Mouse (Mus musculus) ES-CJ7 (cell line): Measurements from ENCODE around the gene Strbp.

Source experiments
- DNase-seq: peaks from one replicate; pipeline ENCODE4 v3.0.0; 2011; ENCODE audit warnings: low read depth, low spot score

Gene Strbp

DNA sequence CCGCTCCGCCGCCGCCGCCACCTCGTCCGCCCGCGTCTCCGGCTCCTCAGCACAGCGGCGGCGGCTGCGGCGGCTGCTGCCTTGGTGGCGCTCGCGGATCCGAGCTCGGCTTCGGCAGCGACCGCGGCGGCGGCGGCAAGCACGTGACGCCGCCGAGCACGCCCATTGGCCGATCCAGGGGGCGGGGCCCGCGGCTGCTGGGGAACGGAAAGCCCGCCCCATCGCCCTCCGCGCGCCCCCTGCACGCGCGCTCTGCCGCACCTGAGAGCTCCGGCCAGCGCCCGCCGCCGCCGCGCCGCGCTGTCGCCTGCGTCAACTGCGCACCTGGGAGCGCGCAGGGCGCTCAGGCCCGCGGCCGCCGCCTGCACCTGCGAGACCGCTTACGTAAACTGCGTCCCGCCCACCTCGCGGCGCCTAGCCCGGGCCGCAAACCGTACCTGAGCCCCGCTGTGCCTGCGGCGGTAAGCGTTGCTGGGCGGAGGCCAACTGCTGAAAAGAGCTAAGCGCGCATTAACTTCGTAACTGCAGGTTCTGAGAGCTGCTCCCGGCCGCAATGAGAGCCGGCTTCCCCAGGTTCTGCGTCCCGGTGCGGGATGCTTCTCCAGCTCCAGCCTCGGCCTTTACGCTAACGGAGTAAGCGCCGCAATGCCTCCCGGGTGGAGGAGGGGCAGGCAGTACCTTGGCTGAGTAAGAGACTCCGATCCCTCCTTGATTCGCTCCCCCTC is at the start of gene Strbp:
TSS of gene Strbp (minus strand) at position 630 of the 725 bp plus-strand sequence.
- peak; percentile 92 for DNase-seq

DNA sequence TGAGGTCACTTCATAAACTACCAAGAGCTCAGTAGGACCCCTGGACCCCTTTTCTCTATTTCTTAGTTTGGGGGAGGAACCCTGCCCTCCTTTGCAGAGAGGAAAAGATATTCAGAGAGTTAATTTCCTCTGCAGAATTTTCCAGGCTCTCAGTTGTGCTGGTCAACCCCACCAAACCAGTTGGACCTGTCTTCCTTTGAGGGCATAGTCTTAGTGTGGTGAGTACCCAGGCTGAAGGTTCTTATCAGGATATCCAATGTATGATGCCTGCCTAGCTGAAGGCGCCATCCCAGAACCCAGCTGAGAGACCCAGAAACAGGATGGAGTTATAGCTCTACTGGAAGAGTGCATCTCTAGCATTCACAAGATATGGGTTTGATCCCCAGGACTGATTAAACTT is 47.5 kb upstream of the Strbp start:
- DNase-seq = no peak

DNA sequence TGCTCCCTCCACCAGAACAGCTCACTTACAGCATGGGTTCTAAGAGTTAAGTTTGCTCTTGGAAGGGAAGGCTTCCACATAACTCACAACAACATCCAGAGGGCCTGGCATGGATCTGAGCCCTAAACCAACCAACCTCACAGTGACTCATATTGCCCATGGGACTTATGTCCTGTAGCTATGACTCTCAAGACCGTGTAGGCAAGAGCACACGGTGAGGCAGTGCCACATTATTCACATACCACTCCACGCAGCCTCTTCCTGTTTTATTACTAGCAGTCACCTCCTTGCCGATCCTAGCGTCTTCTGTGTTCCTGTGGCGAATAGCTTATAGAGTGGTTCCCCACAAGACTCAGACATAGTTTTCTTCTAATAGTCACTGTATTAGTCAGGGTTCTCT is 45.7 kb upstream of the Strbp start:
- no peak for DNase-seq

DNA sequence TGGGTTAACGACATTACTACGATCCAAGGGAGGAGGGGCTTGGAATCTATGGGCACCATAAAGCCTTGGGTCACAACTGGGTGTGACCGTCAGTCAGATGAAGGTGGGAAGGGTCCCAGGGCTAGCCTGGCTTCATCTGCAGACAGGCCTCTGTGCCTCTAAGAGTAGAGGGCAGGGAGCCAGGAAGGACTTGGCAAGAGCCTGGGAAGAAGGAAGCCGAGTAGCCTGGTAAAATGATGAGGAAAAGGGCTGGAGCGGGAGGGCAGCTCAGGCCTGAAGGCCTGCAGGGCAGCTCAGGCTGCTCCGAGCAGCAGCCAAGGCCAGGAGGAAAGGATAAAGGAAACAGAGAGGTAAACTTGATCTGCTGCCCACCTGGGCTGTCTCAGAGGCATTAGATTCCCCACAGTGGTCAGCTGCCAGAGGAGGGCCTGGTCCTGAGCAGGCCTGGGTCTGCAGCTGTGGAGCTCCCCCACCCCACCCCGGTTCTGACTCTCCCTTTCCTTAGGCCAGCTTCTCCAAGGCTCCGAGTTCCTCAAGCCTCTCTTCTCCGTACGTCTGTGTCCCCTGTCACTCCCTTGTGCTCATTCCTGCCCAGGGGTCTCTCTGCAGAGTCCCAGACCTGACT is 44.9 kb upstream of the Strbp start:
- no peak for DNase-seq

DNA sequence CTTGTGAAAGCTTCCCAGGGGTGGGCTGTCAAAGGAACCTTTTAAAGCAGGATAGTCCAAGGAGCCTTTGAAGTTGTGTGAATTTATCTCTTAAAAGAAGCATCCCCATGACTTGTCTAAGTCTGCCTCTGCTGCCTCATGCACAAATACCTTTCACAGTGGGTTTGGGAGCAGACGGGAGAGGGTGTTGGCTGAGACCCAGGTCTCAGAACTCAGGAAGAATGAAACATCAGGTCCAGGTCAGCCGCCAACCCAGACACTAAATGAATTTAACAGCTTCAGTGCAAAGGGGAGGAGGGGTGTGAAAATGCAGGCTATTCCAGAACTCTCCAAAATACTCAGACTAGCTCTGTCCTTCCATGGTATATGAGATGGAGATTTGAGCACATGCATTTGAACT is 44.2 kb upstream of the Strbp start:
- no peak for DNase-seq

DNA sequence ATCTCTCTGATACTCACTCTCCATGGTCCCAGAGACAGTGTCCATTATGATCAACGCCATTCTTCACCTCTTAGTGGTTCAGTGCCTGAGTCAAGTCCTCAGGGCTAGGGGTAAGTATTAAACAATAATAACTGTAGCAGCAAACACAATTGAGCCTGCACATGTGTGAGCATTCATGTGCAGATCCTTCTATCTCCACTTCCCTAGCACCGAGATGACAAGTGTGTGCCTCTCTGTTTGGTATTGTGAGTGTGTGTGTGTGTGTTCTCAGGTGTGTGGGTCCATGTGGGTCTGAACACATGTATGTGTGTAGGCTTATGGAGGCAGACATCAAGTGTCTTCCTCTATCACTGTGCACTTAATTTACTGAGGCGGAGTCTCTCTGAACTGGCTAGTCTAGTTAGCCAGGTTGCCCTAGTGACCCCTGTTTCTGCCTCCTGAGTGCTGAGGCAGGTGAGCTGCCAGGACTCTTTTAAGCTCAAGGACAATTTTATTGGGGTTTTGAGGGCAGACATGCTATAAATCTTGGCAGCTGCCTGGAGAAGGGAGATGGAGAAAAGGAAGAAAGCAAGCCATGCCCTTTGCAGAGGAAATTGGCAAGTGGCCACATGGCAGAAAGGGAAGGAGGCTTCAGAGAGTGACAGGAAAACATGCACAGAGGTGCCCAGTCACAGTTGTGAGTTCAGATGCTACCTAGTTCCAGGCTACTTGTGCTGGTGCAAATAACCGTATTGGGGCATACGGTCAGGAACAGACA is 42.8 kb upstream of the Strbp start:
- no peak for DNase-seq

DNA sequence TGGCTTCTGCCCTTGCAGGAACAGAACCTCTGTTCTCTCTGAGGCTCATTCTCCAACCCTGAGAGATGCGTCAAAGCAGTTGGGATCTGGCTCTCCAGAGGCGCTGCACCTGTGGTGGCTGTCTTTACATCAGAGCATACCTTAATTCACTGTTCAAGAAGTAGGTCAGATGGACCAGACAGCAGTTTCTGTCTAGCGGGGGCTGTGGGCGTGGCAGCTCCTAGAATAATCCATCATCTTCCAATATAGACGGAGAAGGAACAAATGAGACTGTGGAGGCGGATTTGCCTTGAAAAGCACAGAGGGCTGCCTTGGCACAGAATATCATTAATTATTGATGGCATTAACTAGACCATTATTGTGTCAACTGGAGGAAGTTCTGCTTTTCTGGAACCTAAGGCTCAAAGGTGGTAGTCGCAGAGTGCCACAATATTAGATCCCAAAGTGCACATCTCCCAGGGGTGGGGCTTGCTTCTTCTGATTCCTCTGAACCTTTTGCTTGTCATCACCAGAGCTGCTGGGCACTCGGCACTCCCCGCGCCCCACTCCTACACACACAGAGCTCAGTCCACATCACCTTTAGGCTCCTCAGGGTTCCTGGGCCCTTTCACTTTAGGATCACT is 41.2 kb upstream of the Strbp start:
- no peak for DNase-seq

DNA sequence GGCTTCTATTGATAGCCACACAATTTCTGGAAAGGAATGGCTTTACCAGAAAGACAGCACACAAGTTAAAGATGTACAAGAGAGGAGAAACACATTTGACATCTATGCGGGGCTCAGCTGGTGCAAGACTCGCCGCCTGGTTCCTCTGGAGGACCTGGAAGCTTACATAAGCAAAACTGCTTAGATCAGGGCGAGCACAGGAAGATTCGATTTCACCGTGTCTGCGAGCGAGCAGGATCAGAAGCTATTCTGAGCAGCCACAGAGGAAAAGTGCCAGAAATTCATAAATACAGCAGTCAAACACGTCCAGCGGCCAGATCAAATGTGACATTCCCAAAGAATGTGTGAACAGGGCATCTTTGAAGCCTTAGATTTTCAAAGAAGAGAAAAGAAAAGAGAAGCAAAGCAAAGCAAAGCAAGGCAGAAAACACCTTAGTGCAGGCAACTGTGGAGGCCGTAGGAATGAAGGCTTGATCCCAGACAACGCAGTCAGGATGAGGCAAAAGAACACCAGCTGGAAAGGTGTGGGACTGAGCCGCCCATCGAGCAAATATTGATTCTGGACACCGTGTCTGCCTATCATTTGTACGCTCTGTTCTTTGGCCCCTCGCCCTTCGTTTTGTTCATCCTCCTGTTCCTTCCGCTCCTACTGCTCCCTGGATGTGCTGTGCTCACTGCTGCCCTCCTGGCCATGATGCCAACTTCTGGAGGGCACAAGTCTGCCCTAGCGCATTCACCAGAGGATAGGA is 38.3 kb upstream of the Strbp start:
- DNase-seq = no peak

DNA sequence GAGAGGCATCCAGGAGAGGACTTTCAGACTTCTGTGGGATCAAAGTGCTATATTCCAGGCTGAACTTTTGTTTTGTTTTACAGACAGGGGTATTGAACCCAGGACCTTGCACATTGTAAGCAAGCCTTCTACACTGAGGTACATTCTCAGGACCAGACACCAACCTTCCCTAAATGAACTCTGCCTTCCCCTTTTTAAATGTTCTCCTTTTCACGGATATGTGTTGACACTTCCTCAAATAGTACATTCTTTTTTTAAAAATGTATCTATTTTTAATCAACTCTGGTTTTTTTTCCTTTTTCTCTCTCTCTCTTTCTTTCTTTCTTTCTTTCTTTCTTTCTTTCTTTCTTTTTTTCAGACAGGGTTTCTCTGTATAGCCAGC is 32.1 kb upstream of the Strbp start:
- no peak for DNase-seq

DNA sequence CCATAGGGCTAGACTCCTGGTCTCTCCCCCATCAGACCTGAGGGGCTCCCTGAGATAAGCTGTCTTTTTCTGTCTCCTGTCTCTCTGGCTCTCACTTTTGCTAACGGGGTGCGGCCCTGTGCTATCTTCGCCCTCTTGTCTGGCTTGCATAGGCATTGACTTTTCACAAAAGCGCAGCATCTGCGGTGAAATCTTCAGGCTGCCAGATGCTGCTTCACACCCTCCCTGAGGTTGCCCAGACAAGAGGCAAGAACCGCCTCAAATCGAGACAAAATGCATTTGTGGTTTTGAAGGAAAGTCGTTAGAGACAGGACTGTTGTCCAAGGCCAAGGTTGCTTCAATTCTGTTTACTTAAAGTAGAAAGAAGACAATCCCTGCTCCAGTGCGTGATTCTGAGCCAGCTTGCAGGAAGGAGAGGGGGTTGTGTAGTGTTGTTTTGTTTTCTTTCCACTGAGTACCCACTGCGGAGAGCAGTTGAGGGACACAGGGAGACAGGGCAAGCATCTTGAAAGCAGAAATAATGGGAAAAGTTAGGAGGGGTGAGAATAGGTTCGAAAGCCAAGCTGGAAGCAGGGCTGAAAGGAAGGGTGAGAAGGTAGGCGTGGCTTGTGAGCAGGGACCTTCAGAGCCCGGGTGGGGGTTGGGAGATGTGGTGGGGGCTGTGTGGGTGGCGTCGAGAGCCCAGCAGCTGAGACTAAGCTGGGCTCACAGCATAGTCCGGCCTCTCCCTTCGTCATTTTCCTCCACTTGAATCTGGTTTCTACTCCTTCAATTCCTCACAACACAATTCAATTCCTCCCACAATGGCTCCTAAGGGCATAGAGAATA is 31.5 kb upstream of the Strbp start:
- DNase-seq = peak; percentile 37

DNA sequence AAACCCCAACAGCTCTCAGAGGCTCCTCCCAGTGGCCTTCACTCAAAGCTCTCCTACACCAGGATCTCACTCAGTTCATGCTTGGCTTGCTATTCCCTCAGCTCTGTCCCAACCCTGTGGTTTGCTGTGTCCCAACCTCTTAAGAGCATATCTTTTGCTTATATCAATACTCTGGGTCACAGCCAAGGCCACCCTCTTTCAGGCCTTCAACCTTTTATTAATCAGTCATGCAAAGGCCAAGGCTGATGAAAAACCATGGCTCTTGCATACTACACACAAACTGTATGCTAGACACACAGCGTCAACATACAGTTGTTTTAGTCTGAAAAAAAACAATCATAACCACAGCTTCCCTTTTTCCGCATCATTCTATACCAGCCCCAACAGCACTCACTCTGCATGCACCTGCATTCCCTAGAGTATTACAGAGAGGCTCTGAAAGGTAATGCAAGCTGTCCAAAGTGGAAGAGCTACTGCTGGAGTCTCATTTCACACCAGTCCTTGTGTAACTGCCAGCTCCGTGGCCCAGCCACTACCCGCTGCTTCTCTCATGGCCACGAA is 27.7 kb upstream of the Strbp start:
- no peak for DNase-seq

DNA sequence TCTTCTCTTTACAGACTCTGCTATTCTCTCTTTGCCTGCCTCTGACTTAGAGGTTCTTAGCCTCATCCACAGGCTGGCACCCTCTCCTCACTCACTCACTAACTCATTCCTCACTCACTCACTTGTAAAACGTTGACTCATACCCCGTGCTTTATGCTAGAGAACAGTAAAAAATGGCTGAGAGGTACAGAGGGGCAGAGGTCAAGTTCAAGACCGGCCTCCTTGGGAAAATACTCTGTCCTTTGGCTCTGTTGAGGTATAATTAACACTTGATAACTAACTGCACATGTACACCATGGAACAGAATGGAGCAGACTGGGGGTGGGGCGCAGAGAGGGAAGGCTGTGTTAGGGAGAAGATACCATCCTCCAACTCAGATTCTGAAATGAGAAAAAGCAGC is 20.6 kb upstream of the Strbp start:
- no peak for DNase-seq

DNA sequence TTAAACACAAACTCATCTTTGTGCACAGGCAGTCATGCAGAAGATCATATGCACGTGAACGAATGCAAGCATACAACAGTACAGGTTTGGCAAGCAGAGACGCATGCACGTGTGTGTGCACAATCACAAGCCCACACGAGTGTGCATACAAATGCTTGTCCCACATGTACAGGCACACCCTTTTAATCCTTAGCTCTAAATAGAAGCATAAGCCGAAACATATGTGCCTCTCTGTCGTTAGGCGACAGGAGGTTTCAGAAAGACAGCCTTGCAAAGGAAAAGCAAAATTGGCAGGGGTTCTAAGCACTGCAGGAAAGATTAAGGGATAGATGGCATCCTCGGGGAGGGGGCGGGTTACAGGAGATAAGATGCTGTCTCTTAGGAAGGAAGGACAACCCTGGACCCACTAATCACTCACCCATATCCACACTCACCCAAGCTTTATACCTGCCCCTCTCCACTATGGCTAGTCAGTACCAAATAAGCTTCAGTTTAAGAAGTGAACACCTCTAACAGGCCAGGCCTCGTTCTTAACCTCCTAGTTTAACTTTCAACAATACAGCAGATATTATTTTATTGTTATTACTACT is 19.9 kb upstream of the Strbp start:
- DNase-seq = no peak

DNA sequence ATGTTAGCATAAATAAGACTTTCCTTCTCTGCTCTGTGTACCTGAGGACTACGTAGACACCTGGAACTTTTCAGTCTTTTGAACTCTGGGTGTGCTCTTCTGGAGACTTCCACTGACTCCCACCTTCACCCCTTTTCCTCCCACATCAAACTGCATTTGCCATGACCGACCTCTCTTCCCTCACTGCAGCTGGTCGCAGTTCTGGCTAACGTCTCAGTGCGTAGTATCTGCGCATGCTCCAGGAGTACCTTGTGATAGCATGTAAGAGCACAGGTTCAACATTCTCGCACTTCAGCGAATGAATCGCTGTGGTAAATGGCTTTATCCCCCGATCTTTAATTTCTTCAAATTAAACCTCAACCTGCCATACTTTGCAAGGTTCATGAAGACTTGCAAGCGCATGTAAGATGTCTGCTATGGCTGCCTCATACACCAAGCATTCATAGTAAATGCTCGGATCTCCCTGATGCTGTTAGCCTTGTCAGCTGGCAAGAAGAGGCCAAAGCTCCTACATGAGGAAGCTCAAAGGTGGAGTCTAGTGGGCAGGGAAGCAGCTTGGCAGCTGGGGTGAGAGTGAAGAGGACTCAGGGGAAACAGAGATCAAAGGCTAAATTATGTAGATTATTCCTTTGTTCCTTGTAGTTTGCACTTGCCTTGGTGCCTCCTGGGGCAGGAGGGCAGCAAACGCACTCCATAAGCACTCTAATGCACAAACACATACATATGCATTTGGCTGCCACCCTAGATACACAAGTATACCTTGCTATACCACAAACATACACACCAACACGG is 19.2 kb upstream of the Strbp start:
- no peak for DNase-seq

DNA sequence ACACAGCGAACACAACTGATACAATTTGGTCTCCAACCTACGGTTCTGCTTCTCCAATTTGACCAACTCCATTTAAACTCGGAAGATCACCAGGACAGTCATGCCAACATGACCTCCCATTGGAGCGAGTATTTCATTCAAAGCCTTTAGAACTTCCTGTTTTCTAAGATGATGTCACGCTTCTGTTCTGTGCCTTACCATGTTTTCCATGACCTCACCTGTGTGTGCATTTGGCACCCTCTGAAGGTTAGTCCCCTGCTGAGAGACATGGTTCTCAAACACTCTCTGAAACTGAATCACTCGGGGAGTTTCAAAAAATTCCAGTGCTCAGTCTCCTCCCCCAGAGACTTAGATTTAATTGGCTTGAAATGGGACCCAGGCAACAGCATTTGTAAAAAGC is 12.6 kb upstream of the Strbp start:
- DNase-seq = no peak

DNA sequence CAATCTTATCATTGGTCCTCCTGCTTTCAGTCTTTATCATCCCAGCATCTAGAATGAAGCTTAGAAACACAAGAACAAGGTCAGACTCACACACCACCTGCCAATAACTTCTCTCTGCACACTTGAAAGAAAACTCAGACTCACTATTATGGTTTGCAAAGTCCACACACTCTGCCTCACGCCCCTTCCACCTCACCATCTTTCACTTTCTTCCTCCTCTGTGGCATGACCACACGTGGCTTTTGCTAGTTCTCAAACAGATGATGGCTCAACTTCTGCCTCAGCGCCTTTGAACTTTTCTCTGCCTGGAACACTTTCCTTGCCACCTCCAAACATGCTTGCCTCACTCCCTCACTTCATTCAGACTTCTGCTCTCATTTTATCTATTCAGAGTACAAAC is 11.7 kb upstream of the Strbp start:
- no peak for DNase-seq

DNA sequence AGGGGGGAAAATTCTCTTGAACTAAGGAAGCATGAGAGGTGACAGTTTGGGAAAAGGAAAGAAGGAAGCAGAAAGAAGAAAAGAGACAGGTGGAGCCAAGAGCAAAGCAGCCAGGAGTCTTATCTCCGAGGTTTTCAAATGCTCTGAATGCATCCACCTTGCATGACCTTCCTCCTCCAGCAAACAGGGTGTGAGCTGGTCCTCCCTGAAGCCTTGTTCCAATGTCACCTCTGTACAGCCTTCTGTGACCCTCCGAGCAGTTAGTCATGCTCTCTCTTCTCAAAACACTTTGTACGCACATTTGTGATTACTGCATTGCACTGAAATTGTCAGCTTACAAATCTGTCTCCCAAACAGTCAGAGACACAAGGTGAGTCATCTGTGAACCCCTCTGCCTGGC is 9.4 kb upstream of the Strbp start:
- peak; percentile 14 for DNase-seq

DNA sequence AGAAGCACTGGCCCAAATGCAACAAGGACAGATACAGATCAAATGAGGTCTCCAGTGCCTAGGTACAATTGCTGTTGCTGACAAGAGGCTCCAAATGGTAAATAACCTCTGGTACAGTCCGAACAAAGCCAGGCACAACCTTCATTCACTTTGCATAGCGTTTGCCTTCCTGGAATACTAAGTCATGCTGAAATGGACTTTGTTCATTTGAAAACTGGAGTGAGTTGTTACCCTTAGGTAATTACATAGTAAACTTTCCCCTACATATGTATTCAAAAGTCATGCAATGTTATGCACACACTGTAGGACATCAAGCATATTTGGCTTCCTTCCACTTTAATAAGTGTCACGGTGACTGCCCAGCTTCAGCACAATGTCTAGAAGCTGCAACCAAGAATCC is 5.2 kb upstream of the Strbp start:
- no peak for DNase-seq

DNA sequence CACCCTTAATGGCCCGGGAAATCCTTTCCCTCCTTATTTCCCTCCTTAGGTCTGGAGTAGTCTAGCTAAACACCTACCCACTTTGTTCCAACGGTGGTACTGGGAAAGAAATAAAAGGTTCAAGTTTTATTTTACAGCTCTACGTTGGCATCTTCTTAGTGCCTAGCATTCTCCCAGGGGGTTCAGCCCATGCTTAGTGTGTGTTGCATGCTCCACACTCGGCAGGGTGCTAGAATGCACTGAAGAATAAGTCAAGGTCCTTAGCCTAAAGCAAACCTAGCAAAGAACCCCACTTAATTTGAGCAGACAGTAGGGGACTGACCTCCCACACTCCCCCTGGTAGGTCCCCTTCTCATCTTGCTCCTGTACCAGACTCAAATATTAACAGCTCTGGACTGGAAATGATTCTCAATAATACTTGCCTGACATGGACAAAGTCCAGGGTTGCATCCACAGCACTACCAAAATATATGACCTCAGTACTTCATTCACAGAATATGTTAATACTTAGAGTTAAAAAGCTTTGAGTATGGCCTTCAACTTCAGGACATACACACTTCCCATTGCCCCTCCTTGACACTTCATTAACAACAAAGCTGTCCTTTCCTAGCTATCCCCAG is 592 bp upstream of the Strbp start:
- peak; percentile 7 for DNase-seq
